Mouse (Mus musculus) gastrocnemius, adult 18-20 months (tissue): ENCODE measurements at regions not wholly inside any gene's neighbourhood (a gene's known extent, or its start where the extent isn't known, plus 50 kb on each side); places are given as distances from the start of the nearest gene placed in this dataset.
A peak's percentile ranks its signal among the peaks of the same experiment; 100 is the strongest.

Source experiments
- DNase-seq: peaks from one replicate; pipeline ENCODE4 v3.0.0; 2021; ENCODE audit warnings: low spot score

DNA sequence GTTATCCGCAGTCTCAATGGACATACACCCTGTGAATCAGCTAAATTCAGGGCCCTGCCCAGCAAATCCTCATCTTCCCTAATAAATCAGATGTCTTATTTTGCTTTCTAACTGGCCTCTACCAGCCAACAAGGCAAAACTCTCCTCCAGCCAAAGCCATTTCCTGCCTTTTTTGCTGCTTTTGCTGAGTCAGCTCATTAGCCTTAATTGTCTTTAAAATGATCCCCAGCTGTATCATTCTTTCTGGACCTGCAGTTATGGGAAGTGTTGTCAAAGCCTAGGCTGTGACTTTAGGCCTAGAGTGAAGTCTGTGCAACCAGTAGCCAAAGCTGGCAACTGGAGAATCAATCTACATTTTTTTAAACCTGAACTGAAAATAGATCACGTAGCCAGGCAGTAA, 81.4 kb downstream of the Mtpn start:
- DNase-seq, result no peak

DNA sequence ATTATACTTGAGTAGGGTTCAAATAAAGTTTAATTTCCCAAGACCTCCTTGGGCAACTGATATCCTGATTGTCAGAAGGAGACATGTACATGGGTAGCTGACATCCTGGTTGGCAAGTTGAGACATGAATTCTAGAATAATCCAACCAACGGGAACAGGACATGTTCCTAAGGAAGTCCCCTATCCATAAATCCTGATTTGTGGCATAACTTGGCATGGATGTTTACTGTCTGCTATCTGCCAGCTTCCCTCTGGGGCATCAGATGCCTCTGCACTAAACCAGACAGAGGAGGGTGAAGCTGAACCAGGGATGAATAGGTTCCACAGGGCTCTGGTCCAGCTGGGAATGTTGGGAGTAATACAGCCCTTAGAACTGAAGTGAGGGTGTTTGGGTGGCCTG, 94.7 kb downstream of the Mtpn start:
- DNase-seq, result no peak

DNA sequence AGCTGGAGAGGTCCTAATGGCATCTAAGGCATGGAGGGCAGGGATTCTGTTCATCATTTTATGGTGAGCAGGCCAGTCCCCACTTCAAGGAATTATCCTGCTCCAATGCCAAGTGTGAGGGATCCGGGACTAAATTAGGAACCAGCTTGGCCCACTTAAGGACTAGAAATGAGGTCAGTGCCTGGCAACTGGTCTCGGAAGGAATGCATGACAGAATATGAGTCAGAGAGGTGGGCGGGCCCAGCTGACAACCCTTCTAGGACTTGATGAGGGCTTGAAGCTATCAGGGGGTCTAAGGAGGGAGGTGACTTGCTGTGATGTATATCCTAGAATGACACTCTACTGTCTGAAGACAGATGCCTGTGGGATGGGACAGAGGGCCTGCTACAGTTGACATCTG, 100.4 kb upstream of the Fam180a start:
- DNase-seq, result peak; percentile 69

GRCm38 (mm10) chr6:35424521-35424920, 98.6 kb upstream of the Fam180a start:
- no peak for DNase-seq

GRCm38 (mm10) chr6:35420924-35421323, 95.0 kb upstream of the Fam180a start:
- no peak for DNase-seq

DNA sequence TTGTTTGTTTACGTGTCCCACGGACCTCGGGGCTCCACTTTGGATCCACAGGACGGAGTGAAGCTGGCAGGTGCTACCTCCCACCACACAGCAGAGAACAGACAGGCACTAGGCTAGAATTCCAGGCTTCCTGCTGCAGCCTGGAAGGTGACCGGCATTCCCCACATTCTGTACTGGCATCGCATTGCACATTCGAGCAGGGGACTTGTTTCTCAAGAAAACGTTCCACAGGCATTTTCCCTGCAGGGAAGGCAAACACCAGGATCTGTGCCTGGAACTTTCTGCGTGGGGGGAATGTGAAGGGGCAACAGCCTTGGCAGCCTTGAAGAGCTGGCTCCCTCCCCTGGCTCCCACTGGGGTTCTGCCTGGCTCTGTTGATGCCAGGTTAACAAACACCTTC, 79.1 kb upstream of the Fam180a start:
- no peak for DNase-seq

GRCm38 (mm10) chr6:35403341-35403910, 77.5 kb upstream of the Fam180a start:
- DNase-seq, result no peak

GRCm38 (mm10) chr6:35395726-35396125, 69.8 kb upstream of the Fam180a start:
- no peak for DNase-seq

GRCm38 (mm10) chr6:35388827-35389226, 62.9 kb upstream of the Fam180a start:
- no peak for DNase-seq

DNA sequence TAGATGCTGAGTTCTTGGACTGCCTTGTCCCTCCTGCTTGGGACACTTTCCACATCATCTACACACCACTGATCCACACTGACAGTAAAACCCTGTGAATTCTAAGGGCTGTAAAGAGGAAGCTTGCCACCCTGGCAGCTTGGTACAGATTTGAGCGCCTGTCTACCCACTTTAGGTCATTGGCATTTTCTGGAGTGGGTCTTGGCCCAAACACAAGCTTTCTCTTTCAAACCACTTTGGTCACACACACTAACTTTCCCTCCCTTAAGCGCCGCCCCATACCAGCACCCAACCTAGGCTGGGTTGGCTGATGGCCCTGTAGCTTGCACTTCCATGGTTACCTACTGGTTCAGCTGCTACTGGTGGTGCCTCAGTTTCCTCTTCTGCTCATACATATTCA, 55.6 kb upstream of the Fam180a start:
- DNase-seq, result no peak

GRCm38 (mm10) chr6:35380721-35381466, 55.0 kb upstream of the Fam180a start:
- DNase-seq, result peak; percentile 27

DNA sequence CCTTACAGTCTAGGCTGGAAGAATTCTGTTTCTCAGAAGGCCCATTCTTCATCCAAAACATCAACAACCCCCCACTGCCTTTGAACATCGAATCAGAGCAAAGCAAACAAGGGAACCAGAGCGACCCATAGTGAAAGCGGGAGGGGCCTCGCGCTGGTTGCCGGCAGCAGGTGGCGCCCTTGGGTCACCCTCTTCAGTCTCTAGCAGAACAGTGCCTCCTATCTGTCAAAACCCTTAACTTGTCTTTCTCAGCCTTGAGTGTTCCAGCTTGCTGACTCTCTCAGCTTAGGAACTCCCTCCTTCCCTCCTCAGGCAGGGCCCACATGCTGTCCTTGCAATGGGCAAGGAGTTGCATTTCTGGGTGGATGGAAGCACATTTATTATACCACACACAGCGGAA, 53.9 kb upstream of the Fam180a start:
- peak; percentile 78 for DNase-seq

- DNase-seq, result no peak
Measured at GRCm38 (mm10) chr6:35378851-35379250, 52.9 kb upstream of the Fam180a start.

GRCm38 (mm10) chr6:35377535-35377934, 51.6 kb upstream of the Fam180a start:
- no peak for DNase-seq

DNA sequence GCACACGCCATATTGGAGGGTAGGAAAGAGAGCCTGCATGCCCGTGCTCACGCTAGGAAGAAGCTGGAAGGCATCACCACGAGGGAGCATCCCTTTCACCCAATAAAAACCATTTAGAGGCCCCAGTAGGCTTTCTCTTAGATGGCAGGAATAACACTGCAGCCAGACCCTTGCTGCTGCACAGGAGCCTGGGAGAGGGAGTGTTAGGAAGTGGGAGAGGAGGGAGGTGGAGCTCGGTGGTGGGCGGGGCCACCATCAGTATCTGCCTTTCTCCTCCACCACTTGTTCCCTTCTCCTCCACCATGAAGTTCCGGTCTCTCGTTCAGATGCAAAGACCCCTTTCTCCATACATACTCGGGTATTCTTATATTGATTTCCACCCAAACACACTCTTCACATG, 50.6 kb upstream of the Fam180a start:
- no peak for DNase-seq
